Mouse (Mus musculus): ENCODE measurements at regions not wholly inside any gene's neighbourhood (a gene's known extent, or its start where the extent isn't known, plus 50 kb on each side); places are given as distances from the start of the nearest gene placed in this dataset.

DNA sequence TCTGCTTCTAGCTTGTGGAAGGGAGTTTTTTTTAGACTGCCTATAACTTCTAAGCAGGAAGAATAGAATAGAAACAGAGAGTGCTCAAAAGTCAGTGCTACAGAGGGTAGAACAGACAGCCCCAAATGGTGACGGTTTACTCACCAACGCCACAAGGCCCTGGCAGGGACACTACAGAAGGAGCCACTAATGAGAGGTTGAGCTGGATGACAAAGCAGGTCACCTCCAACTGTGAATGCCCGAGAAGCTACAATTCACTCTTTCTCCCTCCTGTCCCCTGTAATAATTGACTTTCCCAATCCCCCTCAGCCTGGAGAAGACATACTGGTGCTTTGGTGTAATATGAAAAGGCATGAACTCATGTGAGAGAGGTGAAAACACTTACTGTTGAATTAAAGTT is 106.5 kb upstream of the Arl4c start:
- DNase-seq (ENCODE audit: extremely low spot score, low read depth, low spot score), result no peak

DNA sequence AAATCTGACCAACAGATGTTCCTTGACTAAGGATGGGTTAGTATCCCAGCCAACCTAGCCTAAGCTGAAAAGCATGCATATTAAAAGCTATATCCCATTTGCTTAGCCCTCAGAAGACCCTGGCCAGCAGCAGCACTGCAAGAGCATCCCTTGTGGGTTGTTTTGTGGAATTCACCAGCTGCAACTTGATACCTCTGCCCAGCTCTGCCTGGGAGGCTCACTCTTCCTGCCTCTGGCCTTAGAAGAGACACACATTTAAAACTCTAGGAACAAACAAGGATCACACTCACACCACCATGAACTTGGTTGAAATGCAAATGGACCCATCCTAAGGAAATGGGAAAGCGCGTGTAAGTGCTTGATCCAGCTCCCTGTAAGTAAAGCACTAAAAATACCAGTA is 107.7 kb upstream of the Arl4c start:
- no peak for DNase-seq (ENCODE audit: extremely low spot score, low read depth, low spot score)

DNA sequence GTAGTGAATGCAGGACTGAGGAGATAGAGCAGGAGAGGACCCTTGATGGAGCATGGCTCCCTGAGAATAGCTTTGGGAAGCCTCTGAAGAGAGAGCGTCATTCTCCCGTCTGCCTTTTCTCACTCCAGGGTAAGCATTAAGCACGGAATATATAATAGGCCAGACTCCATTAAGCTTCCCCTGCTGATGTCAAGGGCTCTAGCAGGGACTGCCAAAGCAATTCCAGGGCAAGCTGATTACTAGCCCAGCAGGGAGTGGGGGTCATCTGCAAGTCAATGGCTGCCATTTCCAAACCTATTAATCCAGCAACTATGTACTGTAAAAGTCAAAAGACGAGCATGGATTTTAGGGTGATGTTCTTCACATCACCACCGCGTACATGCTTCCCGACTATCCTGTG is 111.2 kb upstream of the Arl4c start:
- no peak for DNase-seq (ENCODE audit: extremely low spot score, low read depth, low spot score)

DNA sequence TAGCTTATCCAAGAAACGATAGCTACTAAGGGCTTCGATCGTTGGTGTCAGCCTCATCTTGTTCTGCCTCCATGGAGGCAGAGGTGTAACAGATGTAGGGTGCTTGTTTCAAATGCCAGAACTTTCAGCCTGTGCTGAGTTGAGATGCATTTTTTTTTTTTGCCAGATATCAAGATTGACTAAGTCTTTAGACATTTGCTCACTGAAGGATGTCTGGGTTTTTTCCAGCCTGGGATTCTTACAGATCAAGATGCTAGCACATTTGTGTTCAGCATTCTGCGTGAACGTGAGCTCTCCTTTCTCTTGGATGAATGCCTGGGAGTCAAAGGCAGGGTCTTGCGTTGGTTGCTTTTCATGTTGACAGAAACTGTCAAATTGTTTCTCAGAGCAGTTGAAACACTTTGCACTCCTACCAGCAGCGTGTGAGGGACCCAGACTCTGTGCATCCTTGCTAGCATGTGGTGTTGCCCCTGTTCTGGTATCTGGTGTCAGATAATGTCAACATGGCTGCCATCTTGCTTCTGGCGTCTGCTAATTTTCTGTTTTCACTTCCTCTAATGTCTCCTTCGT is 114.4 kb upstream of the Arl4c start:
- DNase-seq (ENCODE audit: extremely low spot score, low read depth, low spot score), result no peak

DNA sequence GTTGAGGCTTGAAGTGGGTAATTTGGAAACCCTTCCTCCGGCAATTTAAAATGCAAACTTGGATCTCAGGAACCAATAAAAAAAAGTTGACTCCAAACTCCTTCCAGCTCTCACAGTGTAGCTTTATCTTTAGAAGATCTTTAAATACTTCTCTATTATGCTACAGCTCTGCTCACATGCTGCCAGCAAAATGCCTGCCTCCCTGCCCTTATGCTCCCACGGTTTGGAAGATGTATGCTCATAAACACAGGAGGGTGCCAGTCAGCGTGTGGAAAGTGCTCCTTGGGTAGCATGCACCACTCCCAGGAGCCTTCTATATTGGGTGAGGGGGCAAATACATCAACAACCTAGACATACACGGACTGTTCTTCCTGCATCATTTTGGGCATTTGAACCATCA is 123.2 kb upstream of the Arl4c start:
- DNase-seq (ENCODE audit: extremely low spot score, low read depth, low spot score), result no peak

DNA sequence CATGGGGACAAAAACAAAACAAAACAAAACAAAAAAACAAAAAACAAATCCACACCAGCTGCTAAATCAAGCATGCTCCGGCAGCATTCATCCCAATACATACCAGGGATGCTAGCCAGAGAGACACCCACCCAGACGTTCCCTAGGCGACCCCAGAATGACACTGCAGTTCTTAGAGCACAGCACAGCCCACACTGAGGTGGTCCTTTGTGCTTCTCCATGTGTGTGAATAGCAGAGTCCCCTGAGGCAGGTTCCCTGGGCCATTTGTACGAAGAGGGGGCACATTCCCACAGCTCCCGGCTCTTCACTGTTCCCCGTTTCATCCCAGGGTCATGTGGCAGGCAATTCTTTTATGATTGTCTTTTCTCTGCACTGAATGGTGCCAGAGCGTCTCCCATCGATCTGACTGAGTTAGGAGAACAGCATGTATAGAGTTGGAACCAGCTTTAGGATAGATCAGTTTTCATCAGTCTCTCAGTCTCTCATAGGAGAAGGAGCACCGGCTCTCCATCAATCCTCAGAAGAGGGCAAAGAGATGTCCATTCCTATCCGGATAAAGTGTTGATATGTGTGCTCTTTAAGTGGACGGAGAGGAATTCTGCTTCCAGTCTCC is 136.7 kb upstream of the Arl4c start:
- no peak for DNase-seq (ENCODE audit: extremely low spot score, low read depth, low spot score)

DNA sequence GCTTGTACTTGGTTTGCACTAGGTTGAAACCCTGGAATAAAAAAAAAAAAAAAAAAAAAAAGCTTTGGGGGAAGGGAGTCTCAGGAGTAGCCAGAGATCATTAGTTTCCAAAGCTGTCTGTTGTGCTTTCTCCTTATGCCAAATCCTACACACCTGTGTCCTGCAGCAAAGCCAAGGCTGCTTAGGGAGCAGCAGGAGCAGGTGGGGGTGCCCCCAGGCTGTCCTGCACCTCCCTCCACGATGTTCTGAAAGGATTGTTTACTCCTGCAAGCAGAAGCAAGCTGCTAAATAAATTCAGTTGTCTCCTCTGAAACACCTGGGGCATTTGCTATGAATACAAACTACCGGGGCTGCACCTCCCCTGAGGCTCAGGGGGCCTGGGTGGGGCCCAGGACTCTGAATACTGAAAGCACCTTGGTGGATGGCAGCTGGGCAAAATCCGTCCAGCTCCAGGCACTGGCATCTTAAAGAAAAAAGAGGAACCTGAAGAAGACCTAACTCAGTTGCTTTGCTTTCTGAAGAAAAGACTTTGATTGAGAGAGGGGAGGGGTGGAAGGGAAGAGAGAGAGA is 137.5 kb upstream of the Arl4c start:
- DNase-seq (ENCODE audit: extremely low spot score, low read depth, low spot score), result no peak

DNA sequence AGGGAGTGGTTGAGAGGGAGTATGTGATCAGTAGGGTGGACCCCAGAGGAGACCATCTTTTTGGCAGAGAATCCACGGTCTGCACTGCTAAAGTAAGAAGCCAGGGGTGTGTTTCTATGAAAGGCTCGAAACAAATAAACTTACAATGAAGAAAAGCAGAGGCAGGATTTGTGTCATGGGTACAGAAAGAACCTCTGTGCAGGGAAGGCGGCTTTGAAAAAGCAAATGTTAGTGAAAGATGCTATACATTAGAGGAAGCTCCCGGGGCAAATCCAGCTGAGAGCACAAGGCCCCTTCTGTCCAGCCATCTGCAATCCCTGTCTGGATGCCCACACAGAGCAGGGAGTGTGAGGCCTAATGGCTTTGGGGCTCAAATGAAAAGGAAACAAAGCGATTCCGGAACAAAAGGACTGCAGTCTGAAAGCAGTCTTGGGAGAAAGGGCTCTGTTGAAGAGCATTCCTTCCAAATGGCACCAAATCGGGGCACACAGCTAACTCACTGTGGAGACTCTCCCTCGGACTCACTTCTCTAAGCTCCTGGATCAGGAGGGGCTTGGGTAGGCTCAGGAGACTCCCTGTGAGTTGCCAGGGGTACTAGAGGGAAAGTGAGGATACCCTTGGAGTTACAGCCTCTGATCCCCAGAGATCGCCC is 138.1 kb upstream of the Arl4c start:
- no peak for DNase-seq (ENCODE audit: extremely low spot score, low read depth, low spot score)

DNA sequence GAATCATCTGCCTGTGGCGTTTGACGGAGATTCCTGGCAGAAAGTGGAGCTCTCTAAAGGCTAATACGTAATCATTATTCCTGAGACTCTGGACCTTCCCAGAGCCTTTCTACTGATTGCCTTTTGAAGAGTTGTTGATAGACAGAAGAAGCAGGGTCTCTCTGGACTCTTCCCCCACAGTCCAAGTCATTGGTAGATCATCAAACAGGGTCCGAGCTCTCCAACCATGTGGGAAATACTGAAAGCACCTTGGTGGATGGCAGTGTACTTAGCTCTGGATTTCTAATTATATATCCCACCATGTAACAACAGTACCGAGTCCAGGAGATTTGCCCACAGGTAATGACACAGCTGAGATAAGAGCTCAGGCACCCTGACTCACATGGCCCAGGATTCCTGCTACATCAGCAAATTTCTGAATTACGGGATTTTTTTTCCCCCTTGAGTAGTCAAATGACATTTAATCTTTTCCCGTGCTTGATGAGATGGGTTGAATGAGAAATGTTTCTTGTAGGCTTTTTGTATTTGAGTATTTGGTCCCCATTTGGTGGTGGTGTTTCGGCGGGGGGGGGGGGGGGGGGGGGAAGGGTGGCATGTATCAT is 139.1 kb upstream of the Arl4c start:
- DNase-seq (ENCODE audit: extremely low spot score, low read depth, low spot score), result no peak

DNA sequence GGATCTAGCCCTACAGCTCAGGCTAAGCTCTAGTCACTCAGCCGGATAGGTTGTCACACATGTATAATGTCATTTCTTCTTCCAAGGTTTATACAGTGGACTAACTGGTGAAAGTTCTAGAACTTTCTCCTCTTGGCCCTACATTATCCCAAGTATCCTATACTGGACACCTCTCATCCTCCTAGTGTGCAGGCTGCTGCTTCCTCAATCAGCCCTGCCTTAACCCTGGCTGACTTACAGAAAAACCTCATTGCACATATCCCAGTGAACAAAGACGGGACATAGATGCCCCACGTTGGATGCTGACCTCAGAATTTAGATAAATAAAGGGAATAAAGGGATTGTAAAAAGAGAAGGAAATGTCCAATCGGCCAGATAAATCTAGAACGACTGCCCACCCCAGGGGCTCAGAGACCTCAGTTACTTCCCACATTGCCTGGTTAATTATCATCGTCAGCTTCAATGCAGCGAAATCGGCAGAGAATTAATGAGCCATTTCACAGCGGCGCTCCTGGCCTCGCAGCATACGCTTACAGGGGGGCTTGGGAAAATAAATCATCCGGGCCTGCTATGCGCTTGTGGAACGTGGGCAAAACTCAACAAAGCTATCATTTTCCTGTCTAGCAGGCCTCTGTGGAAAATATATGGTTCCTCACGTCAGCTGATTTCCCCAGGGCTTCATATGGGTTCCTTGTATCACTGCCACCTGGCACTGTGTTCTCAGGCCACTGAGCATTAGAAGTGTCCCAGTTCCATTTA is 145.5 kb upstream of the Arl4c start:
- DNase-seq (ENCODE audit: extremely low spot score, low read depth, low spot score), result peak; percentile 3

DNA sequence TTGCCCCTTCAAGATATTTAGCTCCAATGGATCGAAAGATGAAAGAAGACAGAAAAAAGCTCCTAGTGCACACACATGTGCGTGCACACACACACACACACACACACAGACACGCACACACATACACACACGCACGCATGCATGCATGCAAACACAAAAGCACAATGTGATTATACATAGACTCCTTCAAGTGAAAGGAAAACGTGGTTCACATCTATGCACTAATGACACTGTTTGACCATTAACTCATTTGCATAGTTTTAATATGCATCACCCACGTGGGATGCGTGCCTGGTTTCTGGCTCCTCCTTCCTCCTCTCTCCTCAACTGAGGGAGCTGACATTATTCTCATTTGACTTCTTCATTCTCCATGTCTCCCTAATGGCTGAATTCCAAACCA is 146.2 kb upstream of the Arl4c start:
- DNase-seq (ENCODE audit: extremely low spot score, low read depth, low spot score), result no peak

DNA sequence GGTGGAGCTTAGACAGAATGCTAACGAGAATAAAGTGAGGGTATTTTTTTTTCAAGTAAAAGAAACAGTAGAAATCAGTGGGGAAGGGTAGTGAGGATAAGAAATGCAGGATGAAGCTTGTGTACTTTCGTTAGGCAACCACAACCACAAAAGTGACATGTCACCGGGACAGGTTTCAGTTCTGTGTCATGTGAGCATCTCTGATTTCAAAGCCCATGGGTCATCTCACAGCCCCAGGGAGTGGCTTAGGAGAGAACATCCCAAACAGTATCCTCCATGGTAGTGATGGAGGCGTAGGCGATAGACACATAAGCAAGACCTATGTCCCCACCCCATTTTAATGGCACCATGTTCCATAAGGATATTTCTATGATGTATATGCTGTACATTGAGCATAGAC is 147.4 kb upstream of the Arl4c start:
- no peak for DNase-seq (ENCODE audit: extremely low spot score, low read depth, low spot score)

DNA sequence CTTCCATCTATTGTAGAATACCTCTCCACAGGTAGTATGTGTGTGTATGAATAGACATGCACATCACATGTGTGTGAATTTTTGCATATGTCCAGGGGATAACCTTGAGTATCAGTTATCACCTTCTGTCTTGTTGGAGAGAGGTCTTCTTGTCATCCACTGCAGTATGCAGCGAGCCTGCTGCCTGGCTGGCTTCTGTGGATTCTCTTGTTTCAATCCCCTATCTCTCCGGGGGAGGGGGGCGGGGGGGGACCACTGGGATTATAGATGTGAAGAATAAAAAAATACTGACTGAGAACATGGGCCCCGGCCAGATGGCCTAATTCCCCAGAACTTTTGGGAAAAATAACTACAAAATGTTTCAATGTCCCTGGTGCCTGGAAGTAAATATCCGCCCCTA is 149.9 kb upstream of the Arl4c start:
- no peak for DNase-seq (ENCODE audit: extremely low spot score, low read depth, low spot score)

DNA sequence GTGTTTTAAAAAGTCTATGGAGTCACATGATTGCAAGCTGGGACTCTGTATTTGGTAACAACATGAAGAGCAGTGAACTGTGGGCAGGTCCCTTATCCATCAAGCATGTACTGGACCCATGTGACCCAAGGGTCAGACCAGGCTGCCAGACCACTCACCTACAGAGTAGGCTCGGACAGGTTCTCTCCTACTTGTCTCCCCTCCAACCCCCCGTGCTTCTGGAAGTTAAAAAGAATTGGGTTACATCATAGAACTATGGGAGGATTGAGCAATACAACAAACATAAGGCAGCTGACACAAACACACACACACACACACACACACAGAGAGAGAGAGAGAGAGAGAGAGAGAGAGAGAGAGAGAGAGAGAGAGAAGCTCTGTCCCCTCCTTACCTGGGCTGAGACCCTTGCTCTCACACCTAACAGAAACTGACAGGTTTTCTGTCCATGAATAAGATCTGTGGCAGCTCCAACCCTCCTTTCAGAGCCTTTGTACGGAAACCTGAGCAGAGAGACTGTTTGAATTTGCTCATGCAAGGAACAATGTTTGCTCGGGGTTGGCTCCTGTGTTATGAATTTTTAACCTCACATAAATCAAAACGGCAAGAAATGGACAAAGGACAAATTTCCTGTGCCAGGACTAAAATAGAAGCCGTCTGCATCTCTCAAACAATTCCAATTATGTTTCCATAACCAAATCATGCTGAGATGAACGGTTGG is 159.0 kb upstream of the Arl4c start:
- DNase-seq (ENCODE audit: extremely low spot score, low read depth, low spot score), result no peak

DNA sequence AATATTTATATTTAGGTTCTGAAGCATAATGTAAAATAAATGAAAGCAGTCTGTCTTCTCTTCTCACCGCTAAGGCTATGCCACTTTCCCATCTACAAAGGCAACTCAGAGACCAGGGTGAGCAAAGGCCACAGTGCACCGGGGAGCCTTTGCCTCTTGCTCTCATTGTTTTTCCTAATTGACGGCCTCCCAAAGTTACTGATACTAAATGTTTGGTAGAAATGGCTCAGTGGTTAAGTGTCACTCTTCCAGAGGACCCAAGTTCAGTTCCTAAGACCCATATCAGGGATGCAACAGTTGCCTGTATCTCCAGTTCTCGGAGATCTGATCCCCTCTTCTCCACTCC is 159.5 kb upstream of the Arl4c start:
- no peak for DNase-seq (ENCODE audit: extremely low spot score, low read depth, low spot score)

DNA sequence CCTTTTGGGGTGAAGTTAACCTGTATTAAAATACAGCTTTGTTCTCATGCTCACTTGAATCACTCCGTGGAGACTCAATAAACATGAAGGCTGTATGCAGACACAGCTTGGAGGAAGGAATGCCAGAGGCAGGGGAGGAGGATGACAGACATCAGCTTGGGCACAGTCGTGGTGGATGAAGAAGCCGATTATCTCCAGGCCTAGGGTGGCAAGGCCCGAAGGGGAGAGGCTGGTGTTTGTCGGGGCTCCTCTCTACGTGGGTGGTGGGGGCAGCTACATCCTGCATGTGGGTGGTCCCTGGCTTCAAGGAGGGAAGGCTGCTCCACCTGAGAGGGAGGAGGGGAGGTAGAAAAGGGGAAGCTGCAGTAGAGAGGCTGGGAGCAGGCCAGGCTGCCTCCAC is 163.4 kb upstream of the Arl4c start:
- DNase-seq (ENCODE audit: extremely low spot score, low read depth, low spot score), result no peak

DNA sequence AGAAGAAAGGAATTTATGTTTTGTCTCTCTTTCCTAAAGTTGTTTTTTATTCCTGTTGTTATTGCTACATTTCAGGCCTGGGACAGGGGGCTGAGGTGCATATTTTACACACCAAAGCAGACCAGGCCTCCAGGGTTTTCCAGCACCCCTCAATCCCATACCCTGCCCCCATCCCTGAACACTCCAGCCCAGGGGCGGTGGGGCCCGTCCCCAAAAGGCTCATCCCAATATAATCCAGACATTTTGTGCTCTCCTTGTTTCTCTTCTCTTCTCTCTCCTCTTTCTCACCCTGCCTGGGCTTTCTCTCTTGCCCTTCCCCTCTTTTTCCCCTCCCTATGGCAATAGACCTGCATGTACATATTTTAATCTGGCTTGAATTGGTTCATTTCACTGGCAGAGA is 164.6 kb upstream of the Arl4c start:
- DNase-seq (ENCODE audit: extremely low spot score, low read depth, low spot score), result no peak

DNA sequence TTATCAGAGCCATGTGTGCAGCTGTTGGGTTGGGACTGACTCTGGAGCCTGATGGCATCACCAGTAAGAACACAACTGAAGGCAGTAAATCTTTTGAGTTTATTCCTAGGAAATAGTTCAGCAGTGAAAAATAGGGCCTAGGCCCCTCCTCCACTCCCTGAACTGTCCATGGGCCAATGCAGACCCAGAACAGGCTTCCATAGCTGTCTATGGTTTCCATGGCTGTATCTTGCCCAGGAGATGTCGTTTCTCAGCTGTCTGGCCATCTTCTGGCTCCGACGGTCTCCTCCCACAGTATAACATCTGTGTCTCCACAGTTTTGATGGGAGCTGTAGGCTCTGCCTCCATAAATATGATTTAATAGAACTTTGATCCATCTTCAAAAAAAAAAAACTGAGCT is 165.1 kb upstream of the Arl4c start:
- peak; percentile 30 for DNase-seq (ENCODE audit: extremely low spot score, low read depth, low spot score)

DNA sequence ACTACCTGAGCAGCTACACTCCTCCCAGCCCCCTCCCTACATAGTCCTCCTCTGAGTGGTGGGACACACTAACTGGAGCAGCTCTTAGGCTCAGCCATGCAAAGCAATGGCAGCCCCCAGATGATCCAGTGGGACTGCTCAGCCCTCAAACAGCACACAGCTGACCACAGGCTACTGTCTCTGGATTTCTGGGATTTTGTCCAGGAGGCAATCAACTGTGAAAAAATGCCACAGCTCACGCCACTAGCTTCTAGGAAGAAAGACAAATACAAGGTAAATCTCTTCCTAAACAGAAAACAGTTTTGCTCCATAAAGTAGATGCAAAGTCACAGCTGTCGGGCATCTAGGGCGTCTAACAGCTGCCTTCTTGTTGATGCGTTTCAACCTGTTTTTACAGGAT is 167.9 kb upstream of the Arl4c start:
- DNase-seq (ENCODE audit: extremely low spot score, low read depth, low spot score), result no peak

DNA sequence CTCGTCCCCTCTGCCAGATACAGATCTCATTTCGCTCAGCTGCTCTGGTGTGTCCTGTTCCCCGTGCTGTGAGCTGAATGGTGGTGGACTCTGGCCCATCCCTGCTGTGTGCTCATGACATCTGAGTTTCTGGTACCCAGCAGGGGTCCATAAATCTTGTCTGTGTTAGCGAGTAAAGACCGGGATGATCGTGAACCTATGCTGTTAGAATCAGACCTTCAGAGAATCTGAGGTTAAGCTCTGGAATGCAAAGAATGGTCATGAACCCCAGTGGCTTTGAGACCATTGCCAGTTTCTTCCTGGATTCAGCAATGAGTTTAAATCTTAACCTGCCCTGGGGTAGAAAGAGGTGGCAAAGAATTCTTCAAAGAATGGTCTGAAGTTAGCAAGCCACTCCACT is 173.3 kb upstream of the Arl4c start:
- no peak for DNase-seq (ENCODE audit: extremely low spot score, low read depth, low spot score)

DNA sequence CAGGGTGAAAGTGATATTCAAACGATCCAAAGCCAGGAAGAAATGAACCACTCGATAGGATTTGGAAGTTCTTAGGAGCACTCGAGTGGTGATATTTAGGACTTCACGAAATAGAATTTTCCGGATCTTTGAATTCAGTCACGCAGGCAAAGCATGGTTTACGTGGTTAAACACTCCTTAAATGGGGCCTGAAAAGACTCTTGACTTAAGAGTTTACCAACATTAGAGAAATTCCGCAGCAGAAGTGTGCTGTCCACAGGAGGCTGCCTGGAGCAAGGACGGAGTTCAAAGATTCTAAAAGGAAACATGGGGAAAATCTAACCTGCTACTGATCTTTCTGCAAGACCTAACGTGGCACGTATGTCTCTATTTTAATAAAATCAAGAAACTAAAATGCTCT is 175.4 kb upstream of the Arl4c start:
- no peak for DNase-seq (ENCODE audit: extremely low spot score, low read depth, low spot score)
